Mouse (Mus musculus): ENCODE data around the gene Dnm3. TPM values are rescaled to one million over a fixed set of nuclear protein-coding genes. Genes with fewer than 3 reads are reported as not detected.
A peak's percentile ranks its signal among the peaks of the same experiment; 100 is the strongest.

The Dnm3 gene
- total RNA-seq, 2 experiments from 2014 or later: 0.15 TPM; not detected in 1

DNA sequence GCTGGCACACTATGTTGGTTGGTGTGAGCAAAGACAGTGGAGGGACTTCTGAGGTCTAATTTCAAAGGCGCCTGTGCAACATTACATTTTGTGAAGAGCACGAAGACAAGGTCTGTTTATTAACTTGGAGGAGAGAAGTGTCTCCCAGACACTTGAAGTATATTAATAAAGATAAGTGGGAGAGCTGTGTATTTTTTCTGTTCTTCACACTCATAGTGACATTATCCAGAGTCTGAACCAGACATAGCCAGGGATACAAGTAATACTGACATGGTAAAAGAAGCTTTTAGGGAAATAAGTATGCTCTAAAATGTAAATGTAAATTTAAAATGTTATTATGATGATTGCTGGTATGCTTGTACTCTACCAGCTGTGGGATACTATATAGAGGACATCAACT, 394.5 kb downstream of the Dnm3 start:
- ATAC-seq (ENCODE audit: poor library complexity, severe bottlenecking): no peak

DNA sequence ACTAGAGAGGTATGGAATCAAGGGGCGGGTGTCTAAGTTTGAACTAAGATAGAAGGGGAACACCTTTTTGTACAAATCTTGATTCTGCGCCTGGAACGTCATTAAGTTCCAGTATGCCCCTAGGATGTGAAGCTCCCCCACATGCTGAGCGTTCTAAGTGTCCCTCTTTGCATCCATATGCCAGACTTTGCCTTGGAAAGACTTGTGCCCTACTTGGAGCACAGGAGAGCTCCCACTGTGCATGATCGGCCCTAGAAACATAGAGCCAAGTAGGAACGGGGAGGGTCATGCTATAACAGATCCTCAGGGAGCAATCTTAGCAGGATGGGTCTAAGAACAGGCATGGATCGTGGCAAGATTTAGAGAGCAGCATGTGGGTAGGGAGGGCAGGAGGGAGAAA, 395.1 kb downstream of the Dnm3 start:
- no peak for ATAC-seq (ENCODE audit: poor library complexity, severe bottlenecking)

DNA sequence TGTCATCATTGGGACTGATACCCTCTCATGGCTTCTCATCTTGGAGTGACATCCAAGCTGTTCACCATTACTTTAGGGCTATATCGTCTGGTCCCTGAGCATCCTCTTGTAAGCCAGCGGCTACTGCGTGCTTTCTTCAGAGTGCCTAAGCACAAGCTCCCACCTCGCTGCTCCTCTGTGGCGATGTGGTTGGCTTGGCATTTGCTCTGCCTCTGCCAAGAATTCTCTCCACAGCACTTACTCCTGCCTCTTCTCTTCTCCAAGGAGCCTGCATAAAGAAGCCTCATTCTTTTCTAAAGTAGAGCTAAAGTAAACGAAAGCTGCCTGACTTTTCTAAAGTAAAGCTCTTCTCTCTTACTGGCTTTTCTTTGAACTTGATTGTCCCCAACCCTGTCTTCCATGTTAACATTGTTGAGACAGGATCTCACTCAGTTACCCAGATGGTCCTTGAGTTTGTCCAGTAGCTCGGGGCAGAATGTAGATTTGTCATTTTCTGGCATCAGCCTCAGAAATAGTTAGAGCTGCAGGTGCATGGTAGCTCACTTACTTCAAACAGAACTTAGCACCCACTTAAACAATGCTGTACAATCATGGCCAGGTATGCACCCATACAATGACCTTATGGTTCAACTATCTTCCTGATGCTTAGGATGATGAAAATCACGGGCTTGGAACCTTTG, 396.0 kb downstream of the Dnm3 start:
- ATAC-seq (ENCODE audit: poor library complexity, severe bottlenecking): no peak

DNA sequence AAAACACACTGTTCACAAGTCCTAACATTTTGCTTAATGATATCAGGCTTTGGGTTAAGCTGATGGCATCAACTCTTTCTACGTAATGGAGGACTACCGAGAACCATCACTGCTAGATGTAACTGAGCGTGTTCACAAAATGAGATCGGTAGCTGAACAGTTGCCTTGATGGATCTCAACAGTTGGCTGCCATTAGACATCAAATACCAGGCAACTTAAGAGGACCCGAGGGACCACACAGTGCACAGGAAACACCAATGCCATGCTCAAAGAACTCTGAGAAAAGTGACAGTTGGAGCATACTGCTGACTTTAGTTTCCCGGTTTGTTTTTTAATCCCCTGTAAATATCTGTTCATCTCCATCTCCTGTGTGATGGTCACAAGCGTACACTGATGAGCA, 397.8 kb downstream of the Dnm3 start:
- no peak for ATAC-seq (ENCODE audit: poor library complexity, severe bottlenecking)

DNA sequence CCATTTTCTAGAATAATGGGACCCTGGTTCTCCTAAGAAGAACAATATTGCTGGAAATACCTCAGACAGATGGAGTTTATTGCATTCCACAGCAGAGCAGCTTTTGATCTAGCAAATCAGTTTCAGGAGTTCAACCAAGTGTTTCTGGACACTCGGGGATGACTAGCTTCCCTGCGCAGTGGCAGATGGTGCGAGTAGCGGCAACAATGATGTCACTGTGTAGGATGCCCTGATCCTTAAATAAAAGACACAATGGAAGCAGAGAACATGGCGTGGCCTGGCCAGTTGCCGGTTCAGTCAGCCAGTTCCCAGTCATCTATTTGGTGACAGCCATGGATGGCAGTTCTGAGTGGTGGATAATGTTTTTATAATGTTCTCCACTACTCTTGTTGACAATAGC, 400.4 kb downstream of the Dnm3 start:
- no peak for ATAC-seq (ENCODE audit: poor library complexity, severe bottlenecking)

DNA sequence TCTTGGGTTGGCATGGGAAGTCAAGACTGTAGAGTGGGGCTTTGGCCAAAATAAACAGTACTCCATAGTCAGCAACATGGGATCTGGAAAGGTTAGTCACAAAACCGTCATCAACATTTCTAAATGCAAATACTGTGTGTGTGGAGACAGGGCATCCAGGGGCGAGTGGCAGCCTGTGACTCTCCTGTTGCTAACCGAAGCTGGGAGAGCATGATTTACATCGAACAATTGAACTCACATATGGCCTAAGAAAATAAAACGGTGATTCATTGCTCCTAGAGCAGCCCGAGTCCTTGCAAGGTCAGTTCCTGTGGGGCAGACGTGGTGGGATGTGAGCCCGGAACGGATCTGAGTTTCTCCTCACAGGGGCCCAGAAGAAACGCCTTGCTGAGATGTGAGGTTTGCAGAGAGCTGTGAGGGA, 401.2 kb downstream of the Dnm3 start:
- ATAC-seq (ENCODE audit: poor library complexity, severe bottlenecking): no peak

DNA sequence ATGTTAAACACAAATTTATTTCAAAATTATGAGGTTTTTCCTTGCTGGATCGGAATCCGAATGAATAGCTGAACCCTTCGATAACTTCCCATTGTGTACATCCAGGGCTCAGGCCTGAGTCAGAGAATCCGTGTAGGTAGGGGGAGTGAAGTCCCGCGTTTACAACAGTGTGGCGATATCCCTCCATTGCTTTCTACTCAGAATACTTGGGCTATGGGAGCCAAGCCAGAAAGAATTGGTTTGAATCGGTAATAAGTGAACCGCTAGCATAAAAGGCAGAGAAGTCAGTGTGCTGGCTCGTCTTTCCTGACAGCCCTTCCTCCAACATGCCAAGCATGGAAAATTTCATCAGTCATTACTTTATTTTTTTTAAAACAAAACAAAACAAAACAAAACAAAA, 402.0 kb downstream of the Dnm3 start:
- ATAC-seq (ENCODE audit: poor library complexity, severe bottlenecking): no peak

DNA sequence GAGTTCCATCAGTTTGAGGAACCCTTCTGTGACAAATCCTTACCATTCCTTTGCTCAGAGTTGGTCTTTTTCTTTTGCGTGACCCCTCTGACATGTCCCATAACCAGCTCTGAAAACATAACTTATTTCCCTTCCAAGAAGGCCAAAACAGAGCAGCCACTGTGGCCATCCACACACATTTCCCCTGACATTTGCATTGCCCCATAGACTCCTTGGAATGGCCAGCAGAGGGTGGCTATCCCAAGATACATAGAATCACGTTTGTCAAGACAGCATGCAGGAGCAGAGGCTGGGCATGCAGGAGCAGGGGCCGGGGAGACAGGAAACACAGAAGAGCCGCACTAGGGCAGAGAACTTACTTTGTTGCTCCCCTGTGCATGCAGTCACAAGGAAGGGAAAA, 402.4 kb downstream of the Dnm3 start:
- no peak for ATAC-seq (ENCODE audit: poor library complexity, severe bottlenecking)

DNA sequence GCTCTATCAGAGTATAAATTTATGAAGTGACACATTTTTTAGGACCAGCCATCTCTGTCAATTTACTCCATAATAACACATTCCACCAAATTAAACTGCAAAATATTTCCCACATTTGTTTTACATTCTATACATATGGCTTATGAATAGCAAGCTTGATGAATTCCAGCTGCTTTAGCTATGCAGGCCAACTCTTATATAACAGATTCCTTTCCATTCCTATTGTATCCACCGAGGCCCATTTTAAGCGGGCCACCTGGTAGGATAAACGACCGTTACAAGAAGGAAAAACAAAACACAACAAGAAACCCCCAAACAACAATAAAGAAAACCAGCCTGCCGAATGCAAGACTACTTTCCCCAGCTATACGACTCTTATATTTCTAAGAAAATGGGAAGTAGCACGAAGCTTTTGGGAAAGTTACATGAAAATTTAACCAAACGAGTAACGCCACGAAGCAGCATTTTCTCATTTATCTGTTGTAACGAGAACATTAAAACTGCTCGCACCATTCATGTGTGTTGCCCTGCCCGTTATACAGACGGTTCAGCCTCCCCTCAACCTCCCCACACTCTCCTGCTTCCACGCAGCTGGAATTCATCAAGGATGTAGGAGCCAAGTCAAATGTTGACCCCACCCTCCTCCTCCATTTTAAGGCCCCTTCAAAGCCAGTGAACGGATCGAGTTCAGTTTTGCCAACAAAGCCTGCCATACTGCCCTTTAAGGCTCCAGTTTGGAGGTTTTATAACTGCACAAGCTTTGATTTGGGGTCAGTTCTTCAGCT, 403.0 kb downstream of the Dnm3 start:
- no peak for ATAC-seq (ENCODE audit: poor library complexity, severe bottlenecking)

DNA sequence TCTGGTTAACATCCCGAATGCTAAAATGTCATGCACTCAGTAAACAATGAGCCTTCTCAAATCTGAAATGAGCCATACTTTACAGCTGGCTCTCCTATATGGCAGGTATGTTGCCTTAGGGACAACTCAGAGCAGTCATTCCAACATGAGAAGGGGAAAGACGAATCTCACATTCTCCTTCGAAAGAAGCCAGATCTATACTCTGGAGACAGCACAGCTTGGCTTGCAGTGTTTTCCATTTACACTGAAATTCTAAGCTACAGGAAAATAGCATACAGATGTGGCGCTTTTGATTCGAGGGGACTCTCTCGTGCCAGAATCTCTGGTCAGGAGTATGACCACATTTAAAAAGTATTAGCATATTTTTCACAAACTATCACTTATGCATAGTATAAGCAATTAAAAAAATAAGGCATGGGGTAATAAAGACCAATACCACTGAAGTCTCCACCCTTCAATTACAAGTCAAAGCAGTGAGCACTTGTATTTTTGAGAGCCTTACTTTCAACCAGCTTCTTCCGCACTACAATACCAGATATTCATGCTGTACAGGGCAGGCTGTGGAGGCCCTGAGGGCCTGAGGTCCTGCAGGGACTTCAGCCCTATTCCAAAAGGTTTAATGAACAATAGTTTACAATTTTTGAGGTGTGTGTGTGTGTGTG, 404.8 kb downstream of the Dnm3 start:
- ATAC-seq (ENCODE audit: poor library complexity, severe bottlenecking): no peak

DNA sequence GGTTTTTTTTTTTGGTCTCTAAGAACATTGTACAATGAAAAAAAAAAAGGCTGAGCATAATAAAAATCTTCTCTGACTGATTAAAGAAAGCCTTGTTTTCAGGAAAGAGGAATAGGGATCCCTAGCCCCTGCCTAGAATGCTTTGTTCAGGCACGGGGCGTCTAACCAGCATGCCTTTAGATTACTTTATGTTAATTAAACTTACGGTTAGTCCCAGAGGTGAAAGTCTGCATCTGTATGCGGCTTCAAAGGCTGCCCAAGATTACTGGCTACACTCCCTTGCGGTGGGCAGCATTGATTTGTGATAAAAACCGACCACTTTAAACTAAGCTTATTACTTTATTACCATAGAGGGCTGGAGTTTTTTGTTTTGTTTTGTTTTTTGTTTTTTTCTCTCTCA, 424.2 kb downstream of the Dnm3 start:
- no peak for ATAC-seq (ENCODE audit: poor library complexity, severe bottlenecking)

DNA sequence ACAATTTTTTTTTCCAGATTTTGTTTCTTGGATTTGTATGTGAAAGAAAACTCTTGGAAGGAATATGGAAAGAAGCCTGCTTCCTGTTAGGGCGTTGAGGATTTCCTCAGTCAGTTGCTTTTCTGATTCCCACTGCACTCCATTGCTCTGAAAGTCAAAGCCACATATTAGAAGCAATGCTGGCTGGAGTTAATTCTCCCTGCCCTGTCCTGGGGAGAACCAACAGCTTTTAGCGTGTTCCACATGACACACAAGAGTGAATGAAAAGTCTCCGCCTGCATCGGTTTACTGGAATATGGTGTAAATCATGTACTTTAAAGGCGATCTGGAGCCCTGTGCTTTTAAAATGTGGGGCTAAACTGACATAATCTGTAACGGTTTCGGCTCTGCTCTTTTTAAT, 424.6 kb downstream of the Dnm3 start:
- no peak for ATAC-seq (ENCODE audit: poor library complexity, severe bottlenecking)

DNA sequence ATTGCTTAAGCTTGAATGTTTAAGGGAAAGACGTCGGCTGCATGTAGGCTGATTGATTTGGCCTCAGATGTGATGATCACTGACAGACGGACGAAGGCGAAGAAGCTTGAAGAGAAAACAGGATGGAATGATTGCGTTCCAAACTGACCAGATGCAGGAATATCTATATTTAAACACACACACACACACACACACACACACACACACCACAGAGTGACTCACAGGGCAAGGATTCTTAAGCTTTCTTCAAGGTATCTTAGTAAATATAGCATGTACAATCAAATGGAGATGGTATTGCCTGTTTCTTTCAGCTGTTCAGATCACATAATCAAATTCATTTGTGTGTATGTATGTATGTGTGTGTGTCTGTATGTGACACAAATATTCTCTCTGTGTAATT, 425.1 kb downstream of the Dnm3 start:
- ATAC-seq (ENCODE audit: poor library complexity, severe bottlenecking): no peak

DNA sequence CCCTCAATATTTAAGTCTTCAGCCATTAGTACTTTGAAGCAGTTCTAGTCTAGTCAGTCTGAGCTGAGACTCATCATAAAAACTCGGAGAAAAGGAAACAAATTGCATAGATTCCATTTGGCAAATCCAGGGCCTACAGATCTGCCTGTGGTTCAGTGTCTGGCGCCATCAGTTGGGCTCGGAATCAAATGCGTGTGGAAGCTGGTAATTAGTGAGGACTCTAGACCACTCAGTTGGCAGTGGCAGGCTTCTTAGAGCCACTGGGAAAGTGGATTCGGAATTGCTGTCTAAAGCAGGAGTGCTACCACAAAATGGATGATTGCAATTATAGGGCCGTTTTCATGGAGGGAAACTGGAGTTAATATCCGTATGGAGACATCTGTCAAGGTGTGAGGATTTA, 425.7 kb downstream of the Dnm3 start:
- ATAC-seq (ENCODE audit: poor library complexity, severe bottlenecking): no peak

DNA sequence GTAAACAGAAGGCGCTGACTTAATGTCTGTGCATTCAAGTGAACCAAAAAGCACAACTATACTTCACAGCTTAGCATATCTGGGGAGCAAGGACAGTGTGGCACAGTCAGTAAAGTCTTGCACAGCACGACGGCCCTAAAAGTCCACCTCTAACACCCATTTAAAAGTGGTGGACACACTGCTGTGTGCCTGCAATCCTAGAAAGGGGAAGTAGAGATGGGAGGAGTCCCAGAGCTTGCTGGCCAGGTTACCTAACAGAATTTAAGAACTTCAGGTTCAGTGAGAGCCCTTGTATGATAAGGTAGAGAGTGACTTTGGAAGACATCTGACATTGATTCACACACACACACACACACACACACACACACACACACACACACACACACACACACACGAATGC, 426.1 kb downstream of the Dnm3 start:
- peak; percentile 97 for ATAC-seq (ENCODE audit: poor library complexity, severe bottlenecking)

DNA sequence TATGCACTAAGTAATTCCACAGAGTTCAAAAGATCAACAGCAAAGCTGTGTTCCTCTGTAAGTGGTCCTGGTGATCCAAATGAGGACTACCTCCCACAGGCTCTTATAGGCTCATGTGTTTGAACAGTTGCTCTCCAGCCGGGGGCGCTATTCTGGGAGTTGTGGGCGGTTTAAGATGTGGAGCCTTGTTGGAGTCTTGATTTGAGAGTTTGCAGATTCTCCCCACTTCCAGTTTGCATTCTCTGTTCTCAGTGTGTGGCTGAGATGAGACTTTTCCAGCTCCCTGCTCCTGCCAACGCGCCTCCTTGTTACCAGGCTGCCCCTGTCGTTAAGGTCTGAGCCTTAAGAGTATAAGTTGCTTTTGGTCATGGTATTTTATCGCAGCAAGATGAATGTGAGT, 430.2 kb downstream of the Dnm3 start:
- ATAC-seq (ENCODE audit: poor library complexity, severe bottlenecking): no peak

DNA sequence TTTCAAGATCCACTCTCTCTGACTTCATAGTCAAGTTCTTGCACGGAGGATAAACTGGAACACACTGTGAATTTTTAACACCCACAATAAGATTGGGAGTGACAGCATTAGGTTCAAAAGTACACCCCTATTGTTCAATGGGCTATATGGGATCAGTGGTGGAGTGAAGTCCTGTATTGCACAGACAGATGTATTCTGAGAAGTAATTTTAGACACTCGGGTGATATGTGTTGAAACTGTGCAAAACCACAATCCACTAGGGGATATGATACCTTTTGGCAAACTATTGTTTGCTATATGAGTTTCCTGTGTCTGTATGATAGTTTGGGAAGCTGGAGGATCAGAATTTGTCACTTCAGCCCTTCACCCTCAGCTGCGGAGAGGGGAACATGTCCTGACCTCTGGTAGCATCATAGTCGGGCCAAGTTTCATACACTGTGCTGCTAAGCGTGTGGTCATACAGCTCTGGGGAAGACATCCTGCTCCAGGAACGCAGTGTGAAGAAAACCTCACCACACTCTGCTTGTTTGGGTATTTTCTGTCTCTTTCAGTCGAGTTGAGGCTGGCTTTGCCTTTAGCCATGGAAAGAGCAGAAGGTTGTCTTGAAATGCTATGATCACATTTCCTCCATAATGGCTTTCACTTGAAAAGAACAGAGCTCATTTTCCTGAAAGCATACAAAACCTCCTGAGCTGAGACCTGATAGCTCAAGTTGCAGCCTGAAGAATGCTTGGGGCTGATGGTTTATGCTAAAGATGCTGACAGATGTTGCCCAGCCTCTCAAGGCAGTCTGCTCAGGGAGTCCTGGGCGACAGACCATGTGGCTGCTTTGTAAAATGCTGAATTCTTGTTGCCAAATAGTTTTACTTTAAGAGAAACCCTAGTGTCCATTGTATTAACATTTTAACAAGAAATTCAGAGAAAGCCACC, 433.8 kb downstream of the Dnm3 start:
- 0 out of 2 replicates have a peak, but pooled peaks have one; percentile 12 for ATAC-seq (ENCODE audit: poor library complexity, severe bottlenecking)

DNA sequence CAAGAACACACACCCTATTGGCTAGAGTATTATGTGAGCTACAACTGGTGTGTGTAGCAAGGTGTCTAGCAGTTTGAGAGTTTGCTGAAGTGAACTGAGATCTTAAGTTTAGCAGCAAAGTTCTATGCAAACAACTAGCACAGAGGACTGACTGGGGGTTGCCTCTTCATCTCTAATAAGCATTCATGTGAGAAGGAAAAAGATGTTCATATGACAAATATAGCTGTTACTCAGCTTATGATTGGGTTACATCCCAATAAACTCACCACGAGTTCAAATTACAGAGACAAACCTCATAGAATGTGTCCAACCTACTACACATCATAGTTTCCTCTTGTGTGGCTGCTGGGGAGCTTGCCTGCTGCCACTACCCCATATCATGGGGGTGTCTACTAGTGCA, 434.6 kb downstream of the Dnm3 start:
- no peak for ATAC-seq (ENCODE audit: poor library complexity, severe bottlenecking)

DNA sequence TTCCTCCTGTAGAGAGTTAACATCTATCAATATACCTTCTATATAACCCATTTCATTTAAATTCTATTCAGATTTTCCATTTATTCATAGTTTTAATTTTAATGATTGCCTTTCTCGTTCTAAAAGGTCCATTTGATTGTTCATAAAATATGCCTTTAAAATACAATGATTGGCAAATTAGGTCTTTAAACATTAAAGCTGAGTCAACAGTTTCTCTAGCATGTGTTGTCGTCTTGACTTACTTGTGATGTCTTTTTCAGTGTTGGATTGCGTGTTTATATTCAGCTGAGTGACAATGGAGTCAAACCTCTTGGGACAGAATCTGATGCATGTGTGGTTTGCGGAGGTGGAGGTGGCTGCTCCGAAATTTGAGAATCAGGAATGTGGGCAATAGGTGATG, 435.4 kb downstream of the Dnm3 start:
- ATAC-seq (ENCODE audit: poor library complexity, severe bottlenecking): no peak

DNA sequence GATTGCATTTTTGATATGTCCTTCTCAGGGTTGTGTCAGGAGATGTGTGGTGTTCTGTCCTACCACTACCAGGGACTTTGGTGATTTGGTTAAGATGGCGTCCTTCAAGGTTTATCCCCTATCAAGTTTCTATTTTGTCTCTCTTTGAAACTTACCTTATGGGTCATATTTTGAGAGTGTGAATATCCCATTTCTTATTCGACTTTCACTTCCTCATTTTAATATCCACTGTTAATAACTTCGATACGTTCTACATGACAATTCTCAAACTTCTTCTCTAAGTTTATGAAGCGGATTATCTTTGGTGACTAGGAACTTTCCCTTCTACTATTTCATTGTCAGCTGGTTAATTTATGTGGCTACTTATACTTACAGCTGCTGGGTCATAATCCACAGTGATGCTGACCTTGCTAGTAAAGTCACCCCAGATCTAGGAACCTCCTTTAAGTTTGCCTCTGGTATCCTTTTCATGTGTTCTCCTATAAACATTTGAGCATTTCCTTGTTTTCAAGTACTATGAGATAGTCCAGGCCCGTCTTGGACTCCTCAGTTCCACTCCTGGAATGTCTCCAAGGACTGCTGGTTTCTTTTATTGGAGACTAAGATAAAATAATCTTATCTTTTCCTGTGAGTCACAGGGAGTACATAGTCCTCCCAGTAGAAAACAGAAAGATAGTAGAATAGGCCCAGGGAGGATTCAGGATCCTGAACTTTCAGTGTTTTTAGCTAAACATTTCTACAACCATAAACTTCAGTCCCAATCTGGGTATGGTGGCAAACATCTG, 437.2 kb downstream of the Dnm3 start:
- ATAC-seq (ENCODE audit: poor library complexity, severe bottlenecking): 0 out of 2 replicates have a peak, but pooled peaks have one; percentile 16
